Mouse (Mus musculus): Measurements from ENCODE around the gene Rnf126. TPM values are rescaled to one million over a fixed set of nuclear protein-coding genes. Genes with fewer than 3 reads are reported as not detected.

The Rnf126 gene
- polyA plus RNA-seq, 1 experiment from 2014 or later, result 65.1 TPM

- WGBS, result 35% methylated on average over 7 of the region's 7 CpGs
- H3K4me1 ChIP-seq (ENCODE audit: control insufficient read depth, insufficient read depth, low read length), result no peaks in the 10 kb centered on the region
Observed at GRCm38 (mm10) chr10:79788386-79789158, 21.8 kb upstream of the Rnf126 start.

GRCm38 (mm10) chr10:79783920-79784800 lies 17.4 kb upstream of the Rnf126 start:
- Histone ChIP-seq H3K9me3 (replicated peaks; ENCODE audit: control insufficient read depth, low read length) (no peaks in the 10 kb centered on the region), H3K27me3 (ENCODE audit: control insufficient read depth, insufficient read depth, low read length) (peaks cover 4% of the 10 kb centered on the region; the same call in 1 of the 2 replicates), H3K36me3 (replicated peaks; ENCODE audit: control insufficient read depth, insufficient read depth, low read depth, low read length) (no peaks in the 10 kb centered on the region), H3K9ac (replicated peaks; ENCODE audit: low read length) (no peak overlapping the region), H3K4me1 (ENCODE audit: control insufficient read depth, insufficient read depth, low read length) (no peaks in the 10 kb centered on the region), H3K27ac (replicated peaks; ENCODE audit: low read depth, low read length) (no peak overlapping the region), H3K4me2 (ENCODE audit: low read depth, low read length) (no peak overlapping the region), H3K4me3 (ENCODE audit: low read depth, low read length) (no peak overlapping the region)
- DNase-seq (ENCODE audit: low spot score) (peak; percentile 75), ATAC-seq (replicated peaks; ENCODE audit: insufficient number of reproducible peaks, low FRiP score, low TSS enrichment, low read depth) (no peak)
- 42% methylated on average over 27 of the region's 27 CpGs for WGBS

More at GRCm38 (mm10) chr10:79788386-79789158, 21.8 kb upstream of the Rnf126 start:
- H3K4me3 ChIP-seq (ENCODE audit: low read depth, low read length), result no peak overlapping the region
- no peak overlapping the region for H3K4me2 ChIP-seq (ENCODE audit: low read depth, low read length)
- no peaks in the 10 kb centered on the region; the same call in 1 of the 2 replicates for H3K27me3 ChIP-seq (ENCODE audit: control insufficient read depth, insufficient read depth, low read length)
- H3K9me3 ChIP-seq (replicated peaks; ENCODE audit: control insufficient read depth, low read length), result no peaks in the 10 kb centered on the region
- H3K27ac ChIP-seq (replicated peaks; ENCODE audit: low read depth, low read length), result no peak overlapping the region
- H3K36me3 ChIP-seq (replicated peaks; ENCODE audit: control insufficient read depth, insufficient read depth, low read depth, low read length), result no peaks in the 10 kb centered on the region
- H3K9ac ChIP-seq (replicated peaks; ENCODE audit: low read length), result no peak overlapping the region
- DNase-seq (ENCODE audit: low spot score) (peak; percentile 80), ATAC-seq (replicated peaks; ENCODE audit: insufficient number of reproducible peaks, low FRiP score, low TSS enrichment, low read depth) (no peak)

- no peaks in the 10 kb centered on the region for H3K9me3 ChIP-seq (replicated peaks; ENCODE audit: control insufficient read depth, low read length)
- no peak overlapping the region for H3K4me2 ChIP-seq (ENCODE audit: low read depth, low read length)
- H3K4me3 ChIP-seq (ENCODE audit: low read depth, low read length), result no peak overlapping the region
- 62% methylated on average over 7 of the region's 7 CpGs for WGBS
- H3K9ac ChIP-seq (replicated peaks; ENCODE audit: low read length), result no peak overlapping the region
- H3K27ac ChIP-seq (replicated peaks; ENCODE audit: low read depth, low read length), result no peak overlapping the region
- ATAC-seq (replicated peaks; ENCODE audit: insufficient number of reproducible peaks, low FRiP score, low TSS enrichment, low read depth), result no peak
- H3K27me3 ChIP-seq (ENCODE audit: control insufficient read depth, insufficient read depth, low read length), result peaks cover 9% of the 10 kb centered on the region; the same call in 1 of the 2 replicates
- DNase-seq (ENCODE audit: low spot score), result peak; percentile 35
- H3K36me3 ChIP-seq (replicated peaks; ENCODE audit: control insufficient read depth, insufficient read depth, low read depth, low read length), result no peaks in the 10 kb centered on the region
- no peaks in the 10 kb centered on the region for H3K4me1 ChIP-seq (ENCODE audit: control insufficient read depth, insufficient read depth, low read length)
Observed at GRCm38 (mm10) chr10:79783050-79783449, 16.3 kb upstream of the Rnf126 start.

GRCm38 (mm10) chr10:79781956-79782355 lies 15.2 kb upstream of the Rnf126 start:
- H3K36me3 ChIP-seq (replicated peaks; ENCODE audit: control insufficient read depth, insufficient read depth, low read depth, low read length), result no peaks in the 10 kb centered on the region
- no peak overlapping the region for H3K27ac ChIP-seq (replicated peaks; ENCODE audit: low read depth, low read length)
- 54% methylated on average over 5 of the region's 5 CpGs for WGBS
- ATAC-seq (replicated peaks; ENCODE audit: insufficient number of reproducible peaks, low FRiP score, low TSS enrichment, low read depth) (no peak), DNase-seq (ENCODE audit: low spot score) (no peak)
- peaks cover 3% of the 10 kb centered on the region; the same call in 1 of the 2 replicates for H3K4me1 ChIP-seq (ENCODE audit: control insufficient read depth, insufficient read depth, low read length)
- no peaks in the 10 kb centered on the region for H3K9me3 ChIP-seq (replicated peaks; ENCODE audit: control insufficient read depth, low read length)
- no peak overlapping the region for H3K4me3 ChIP-seq (ENCODE audit: low read depth, low read length)
- H3K9ac ChIP-seq (replicated peaks; ENCODE audit: low read length), result no peak overlapping the region
- H3K4me2 ChIP-seq (ENCODE audit: low read depth, low read length), result no peak overlapping the region
- peaks cover 14% of the 10 kb centered on the region; the same call in 1 of the 2 replicates for H3K27me3 ChIP-seq (ENCODE audit: control insufficient read depth, insufficient read depth, low read length)

- Histone ChIP-seq H3K4me2 (ENCODE audit: low read depth, low read length) (peak overlapping the region; percentile 19; the same call in 1 of the 2 replicates), H3K4me3 (ENCODE audit: low read depth, low read length) (no peak overlapping the region), H3K9me3 (replicated peaks; ENCODE audit: control insufficient read depth, low read length) (no peaks in the 10 kb centered on the region), H3K36me3 (replicated peaks; ENCODE audit: control insufficient read depth, insufficient read depth, low read depth, low read length) (no peaks in the 10 kb centered on the region), H3K27me3 (ENCODE audit: control insufficient read depth, insufficient read depth, low read length) (peaks cover 14% of the 10 kb centered on the region; the same call in 1 of the 2 replicates), H3K9ac (replicated peaks; ENCODE audit: low read length) (no peak overlapping the region), H3K27ac (replicated peaks; ENCODE audit: low read depth, low read length) (no peak overlapping the region), H3K4me1 (ENCODE audit: control insufficient read depth, insufficient read depth, low read length) (peaks cover 3% of the 10 kb centered on the region; the same call in 1 of the 2 replicates)
- 33% methylated on average over 21 of the region's 21 CpGs for WGBS
- DNase-seq (ENCODE audit: low spot score) (no peak), ATAC-seq (replicated peaks; ENCODE audit: insufficient number of reproducible peaks, low FRiP score, low TSS enrichment, low read depth) (no peak)
Observed at GRCm38 (mm10) chr10:79781139-79781538, 14.4 kb upstream of the Rnf126 start.

GRCm38 (mm10) chr10:79780664-79781015 lies 13.9 kb upstream of the Rnf126 start:
- H3K36me3 ChIP-seq (replicated peaks; ENCODE audit: control insufficient read depth, insufficient read depth, low read depth, low read length), result no peaks in the 10 kb centered on the region
- peak overlapping the region; percentile 33 for H3K4me3 ChIP-seq (ENCODE audit: low read depth, low read length)
- WGBS, result 0% methylated on average over 13 of the region's 13 CpGs
- DNase-seq (ENCODE audit: low spot score) (peak; percentile 64), ATAC-seq (replicated peaks; ENCODE audit: insufficient number of reproducible peaks, low FRiP score, low TSS enrichment, low read depth) (no peak; the same call in none of the 2 replicates)
- H3K27me3 ChIP-seq (ENCODE audit: control insufficient read depth, insufficient read depth, low read length), result peaks cover 14% of the 10 kb centered on the region; the same call in 1 of the 2 replicates
- no peak overlapping the region for H3K27ac ChIP-seq (replicated peaks; ENCODE audit: low read depth, low read length)
- H3K9ac ChIP-seq (replicated peaks; ENCODE audit: low read length), result no peak overlapping the region
- H3K4me1 ChIP-seq (ENCODE audit: control insufficient read depth, insufficient read depth, low read length), result peaks cover 3% of the 10 kb centered on the region; the same call in 1 of the 2 replicates
- no peaks in the 10 kb centered on the region for H3K9me3 ChIP-seq (replicated peaks; ENCODE audit: control insufficient read depth, low read length)
- H3K4me2 ChIP-seq (ENCODE audit: low read depth, low read length), result peak overlapping the region; percentile 71

- H3K27me3 ChIP-seq (ENCODE audit: control insufficient read depth, insufficient read depth, low read length), result peaks cover 14% of the 10 kb centered on the region; the same call in 1 of the 2 replicates
- peaks cover 3% of the 10 kb centered on the region; the same call in 1 of the 2 replicates for H3K4me1 ChIP-seq (ENCODE audit: control insufficient read depth, insufficient read depth, low read length)
- no peaks in the 10 kb centered on the region for H3K36me3 ChIP-seq (replicated peaks; ENCODE audit: control insufficient read depth, insufficient read depth, low read depth, low read length)
- no peak overlapping the region for H3K9ac ChIP-seq (replicated peaks; ENCODE audit: low read length)
- H3K4me2 ChIP-seq (ENCODE audit: low read depth, low read length), result peak overlapping the region; percentile 71
- no peaks in the 10 kb centered on the region for H3K9me3 ChIP-seq (replicated peaks; ENCODE audit: control insufficient read depth, low read length)
- peak; percentile 93 for DNase-seq (ENCODE audit: low spot score)
- peak; percentile 86 for ATAC-seq (replicated peaks; ENCODE audit: insufficient number of reproducible peaks, low FRiP score, low TSS enrichment, low read depth)
- H3K27ac ChIP-seq (replicated peaks; ENCODE audit: low read depth, low read length), result no peak overlapping the region
- 1% methylated on average over 54 of the region's 55 CpGs for WGBS
- H3K4me3 ChIP-seq (ENCODE audit: low read depth, low read length), result peak overlapping the region; percentile 33
Observed at GRCm38 (mm10) chr10:79779784-79780663, 13.3 kb upstream of the Rnf126 start.

Measured in embryonic facial prominence, embryonic 11.5 days (tissue).